Mouse (Mus musculus) heart, embryonic 16.5 days (tissue): ENCODE results near the gene Gm29133. TPM values are rescaled to one million over a fixed set of nuclear protein-coding genes. Genes with fewer than 3 reads are reported as not detected.

Experiments used
- ATAC-seq: fragments of 200-750 bp; cut with Nextera tagmentation; replicated peaks from 2 replicates; pipeline ENCODE4 v1.8.0; 2017; ENCODE audit warnings: moderate number of reproducible peaks; ENCODE audit not compliant: insufficient read depth, low FRiP score; ENCODE audit errors: extremely low read depth
- H3K27ac ChIP-seq: fragments of 300-500 bp; sonication (generic); 2 replicates; pipeline ENCODE4 v1.5.1; 2014; ENCODE audit warnings: mild to moderate bottlenecking, low read length, control low read depth, moderate library complexity
- H3K27me3 ChIP-seq: fragments of 300-500 bp; sonication (generic); 2 replicates; pipeline ENCODE4 v1.6.1; 2014; ENCODE audit warnings: low read length, mixed read lengths; ENCODE audit not compliant: control insufficient read depth, insufficient read depth
- H3K36me3 ChIP-seq: fragments of 300-500 bp; sonication (generic); 2 replicates; pipeline ENCODE4 v1.6.1; 2014; ENCODE audit not compliant: control insufficient read depth, insufficient read depth
- H3K4me1 ChIP-seq: fragments of 300-500 bp; sonication (generic); 2 replicates; pipeline ENCODE4 v1.6.1; 2014; ENCODE audit warnings: low read length, mixed read lengths; ENCODE audit not compliant: control insufficient read depth, insufficient read depth
- H3K4me2 ChIP-seq: fragments of 300-500 bp; sonication (generic); 2 replicates; pipeline ENCODE4 v1.6.1; 2014; ENCODE audit warnings: low read depth, mild to moderate bottlenecking, control low read depth, low read length
- H3K4me3 ChIP-seq: fragments of 300-500 bp; sonication (generic); 2 replicates; pipeline ENCODE4 v1.5.1; 2014; ENCODE audit warnings: mild to moderate bottlenecking, control low read depth, low read length
- H3K9ac ChIP-seq: fragments of 300-500 bp; sonication (generic); 2 replicates; pipeline ENCODE4 v1.6.1; 2014; ENCODE audit warnings: low read length, control low read depth
- H3K9me3 ChIP-seq: fragments of 300-500 bp; sonication (generic); replicated peaks from 2 replicates; pipeline ENCODE4 v1.6.1; 2016; ENCODE audit warnings: low read length; ENCODE audit not compliant: control insufficient read depth
- WGBS: fragments of 180-500 bp; shearing (Covaris S2); extraction: QIAGEN DNeasy Blood & Tissue Kit; methylation state at CpG from one replicate; pipeline ENCODE4 v1.1.7; 2014; 5-methylcytosine and 5-hydroxymethylcytosine counted together
- polyA plus RNA-seq: library from polyadenylated mRNA; unstranded; fragments of >200 nt; fragmentation: Nextera tagmentation; extraction: Ambion mirVana; gene quantifications from 2 replicates; pipeline ENCODE4 v1.2.1, GENCODE M21; 2015

Gm29133 gene
- polyA plus RNA-seq, 1 experiment from 2014 or later, result not detected

DNA sequence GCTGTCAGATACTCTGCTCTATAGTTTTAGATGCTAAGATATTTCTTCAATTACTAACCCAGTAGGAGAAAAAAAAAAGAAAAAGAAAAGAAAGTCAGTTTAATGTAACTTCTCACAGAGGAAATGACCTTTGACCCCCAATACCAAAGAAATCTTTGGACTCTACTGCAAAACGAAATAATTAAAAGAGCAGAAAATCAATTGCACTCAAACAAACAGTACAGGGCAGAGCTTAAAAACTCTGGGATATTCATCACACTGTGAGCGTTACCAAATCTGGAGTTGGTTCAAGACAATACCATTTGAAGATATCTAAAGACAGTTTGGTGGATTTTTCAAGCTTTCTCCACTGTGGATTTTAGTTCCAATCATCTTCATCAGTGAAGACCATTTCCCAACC lies 15.4 kb downstream of the Gm29133 start:
- H3K27me3 ChIP-seq, result no peaks in the 10 kb centered on the region
- ATAC-seq, result no peak
- H3K4me3 ChIP-seq, result no peak overlapping the region
- no peak overlapping the region for H3K27ac ChIP-seq
- H3K4me1 ChIP-seq, result no peaks in the 10 kb centered on the region
- H3K9ac ChIP-seq, result no peak overlapping the region
- WGBS, result 66% methylated on average over 2 of the region's 2 CpGs
- no peaks in the 10 kb centered on the region for H3K36me3 ChIP-seq
- no peaks in the 10 kb centered on the region for H3K9me3 ChIP-seq
- H3K4me2 ChIP-seq, result no peak overlapping the region

- no peaks in the 10 kb centered on the region for H3K27me3 ChIP-seq
- ATAC-seq, result no peak
- H3K4me2 ChIP-seq, result no peak overlapping the region
- no peaks in the 10 kb centered on the region for H3K36me3 ChIP-seq
- H3K9ac ChIP-seq, result no peak overlapping the region
- H3K4me1 ChIP-seq, result no peaks in the 10 kb centered on the region
- no peak overlapping the region for H3K27ac ChIP-seq
- WGBS, result 63% methylated on average over 2 of the region's 2 CpGs
- H3K4me3 ChIP-seq, result no peak overlapping the region
- H3K9me3 ChIP-seq, result no peaks in the 10 kb centered on the region
Measured at GRCm38 (mm10) chr3:75774253-75774652, 26.3 kb downstream of the Gm29133 start.

DNA sequence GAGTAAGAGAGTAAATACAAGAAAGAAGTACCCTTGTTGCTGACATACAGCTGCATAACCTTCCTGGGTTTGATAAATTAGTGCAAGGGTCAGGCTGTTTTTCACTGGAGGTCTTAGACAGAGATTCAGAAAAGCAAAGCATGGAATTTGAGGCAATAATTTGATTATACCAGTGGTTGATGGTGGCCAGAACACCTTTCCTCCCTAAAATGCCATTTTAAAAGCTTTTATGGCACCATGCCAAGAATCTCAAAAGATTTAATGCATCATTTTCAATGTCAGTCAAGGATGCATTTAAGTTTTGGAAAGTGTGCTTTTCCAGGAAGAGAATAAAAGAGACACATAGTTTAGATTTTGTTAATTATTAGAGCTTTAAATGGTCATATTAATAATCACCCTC lies 60.0 kb downstream of the Gm29133 start:
- ATAC-seq, result no peak
- H3K4me1 ChIP-seq, result no peaks in the 10 kb centered on the region
- no peak overlapping the region for H3K9ac ChIP-seq
- no peaks in the 10 kb centered on the region for H3K36me3 ChIP-seq
- no peaks in the 10 kb centered on the region for H3K9me3 ChIP-seq
- no peak overlapping the region for H3K27ac ChIP-seq
- no peak overlapping the region for H3K4me2 ChIP-seq
- no peak overlapping the region for H3K4me3 ChIP-seq
- no peaks in the 10 kb centered on the region for H3K27me3 ChIP-seq

DNA sequence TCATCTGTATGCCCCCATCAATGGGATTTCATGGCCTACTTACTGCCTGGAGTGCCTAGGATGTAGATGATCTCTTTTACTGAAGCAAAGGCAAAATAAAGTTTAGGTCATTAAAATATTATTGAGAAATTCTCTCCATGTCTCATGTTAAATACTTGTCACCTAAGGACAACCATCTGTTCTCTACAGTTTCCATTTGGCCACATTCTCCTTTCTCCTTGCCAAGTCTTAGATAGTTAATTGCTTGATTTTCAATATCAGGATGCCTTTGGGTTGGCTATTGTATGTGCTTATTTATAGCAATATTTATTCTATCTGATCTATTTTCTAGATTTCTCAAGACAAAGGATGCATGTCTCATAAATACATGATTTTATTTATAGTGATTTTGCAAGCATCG lies 75.9 kb downstream of the Gm29133 start:
- Histone ChIP-seq H3K27ac (no peak overlapping the region), H3K27me3 (no peaks in the 10 kb centered on the region), H3K4me3 (no peak overlapping the region), H3K9me3 (no peaks in the 10 kb centered on the region), H3K4me1 (no peaks in the 10 kb centered on the region), H3K9ac (no peak overlapping the region), H3K36me3 (no peaks in the 10 kb centered on the region), H3K4me2 (no peak overlapping the region)
- ATAC-seq, result no peak
- 85% methylated on average over 1 of the region's 1 CpGs for WGBS

GRCm38 (mm10) chr3:75824458-75824857 lies 76.5 kb downstream of the Gm29133 start:
- no peaks in the 10 kb centered on the region for H3K36me3 ChIP-seq
- H3K4me3 ChIP-seq, result no peak overlapping the region
- no peaks in the 10 kb centered on the region for H3K4me1 ChIP-seq
- H3K27ac ChIP-seq, result no peak overlapping the region
- ATAC-seq, result no peak
- no peak overlapping the region for H3K4me2 ChIP-seq
- no peaks in the 10 kb centered on the region for H3K9me3 ChIP-seq
- H3K9ac ChIP-seq, result no peak overlapping the region
- 55% methylated on average over 1 of the region's 1 CpGs for WGBS
- H3K27me3 ChIP-seq, result no peaks in the 10 kb centered on the region

DNA sequence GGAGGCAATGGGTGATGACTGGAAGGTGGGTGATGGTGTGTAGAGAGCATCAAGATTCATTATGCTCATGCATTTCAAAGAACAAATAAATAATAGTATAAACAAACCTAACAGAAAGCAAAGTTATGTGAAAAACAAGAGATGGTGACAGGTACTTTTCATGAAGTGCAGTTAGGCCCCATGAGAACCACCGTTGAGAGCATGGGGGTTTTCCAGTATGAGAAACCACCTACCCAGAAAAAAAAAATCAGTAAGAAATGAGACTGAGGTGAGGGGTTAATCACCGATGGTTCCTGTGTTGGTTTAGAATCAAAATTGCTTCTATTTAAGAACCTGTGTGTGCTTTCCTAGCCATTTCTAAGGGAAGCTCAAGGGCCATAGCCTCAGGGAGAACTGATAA lies 86.8 kb downstream of the Gm29133 start:
- WGBS, result 66% methylated on average over 2 of the region's 2 CpGs
- no peak overlapping the region for H3K9ac ChIP-seq
- no peaks in the 10 kb centered on the region for H3K9me3 ChIP-seq
- ATAC-seq, result no peak
- H3K4me3 ChIP-seq, result no peak overlapping the region
- H3K4me2 ChIP-seq, result no peak overlapping the region
- H3K27me3 ChIP-seq, result no peaks in the 10 kb centered on the region
- H3K4me1 ChIP-seq, result no peaks in the 10 kb centered on the region
- H3K36me3 ChIP-seq, result no peaks in the 10 kb centered on the region
- H3K27ac ChIP-seq, result no peak overlapping the region

DNA sequence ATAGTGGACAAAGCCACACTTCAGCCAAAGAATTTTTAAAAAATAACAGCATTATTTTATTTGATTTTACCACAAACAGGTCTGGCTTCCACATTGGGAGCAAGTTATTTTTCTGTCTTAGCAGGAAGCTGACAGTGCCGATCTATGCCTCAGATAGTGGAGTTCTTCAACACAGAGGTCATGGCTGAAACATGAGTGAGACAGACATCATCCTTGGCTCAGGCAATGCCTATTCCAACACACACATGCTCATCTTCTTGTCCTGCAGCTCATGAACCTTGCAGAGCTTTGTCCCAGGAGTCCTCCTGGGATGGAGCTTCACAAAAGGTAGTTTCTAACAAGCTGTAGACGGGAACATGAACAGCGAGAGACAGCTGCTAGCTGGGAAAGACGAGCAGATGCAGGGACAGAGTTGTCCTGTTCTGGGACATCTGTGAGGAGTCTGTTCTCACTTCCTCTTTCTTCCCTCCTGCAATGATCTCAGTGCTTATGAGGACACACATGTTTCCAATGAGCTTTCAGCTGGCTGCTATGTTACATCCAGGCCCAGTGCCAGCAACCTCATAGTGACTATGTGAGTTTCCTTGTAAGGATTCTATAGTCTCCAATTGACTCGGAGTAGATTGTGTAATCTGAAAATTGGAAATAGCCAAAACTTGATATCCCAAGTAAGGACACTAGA lies 87.4 kb downstream of the Gm29133 start:
- H3K4me2 ChIP-seq, result no peak overlapping the region

More for the DNA sequence above, 87.4 kb downstream of the Gm29133 start:
- H3K9me3 ChIP-seq, result no peaks in the 10 kb centered on the region
- no peak; the same call in 1 of the 2 replicates for ATAC-seq
- H3K27me3 ChIP-seq, result no peaks in the 10 kb centered on the region
- no peak overlapping the region for H3K9ac ChIP-seq
- 58% methylated on average over 5 of the region's 5 CpGs for WGBS
- no peak overlapping the region for H3K27ac ChIP-seq
- no peaks in the 10 kb centered on the region for H3K4me1 ChIP-seq
- no peak overlapping the region for H3K4me3 ChIP-seq
- no peaks in the 10 kb centered on the region for H3K36me3 ChIP-seq

Other genes with a start within 250 kb of the Gm29133 start
- gene Pdcd10, start 191.3 kb upstream of the Gm29133 start, polyA plus RNA-seq, result 49.8 and 56.2 TPM in 2 replicates
- 3.5 and 3.9 TPM in 2 replicates for gene Serpini1, start 190.7 kb upstream of the Gm29133 start, polyA plus RNA-seq
- 37.4 and 39.7 TPM in 2 replicates for gene Golim4, start 208.8 kb downstream of the Gm29133 start, polyA plus RNA-seq